23 mouse cellular contexts compared by ENCODE assay signal in the genomic region with DNA sequence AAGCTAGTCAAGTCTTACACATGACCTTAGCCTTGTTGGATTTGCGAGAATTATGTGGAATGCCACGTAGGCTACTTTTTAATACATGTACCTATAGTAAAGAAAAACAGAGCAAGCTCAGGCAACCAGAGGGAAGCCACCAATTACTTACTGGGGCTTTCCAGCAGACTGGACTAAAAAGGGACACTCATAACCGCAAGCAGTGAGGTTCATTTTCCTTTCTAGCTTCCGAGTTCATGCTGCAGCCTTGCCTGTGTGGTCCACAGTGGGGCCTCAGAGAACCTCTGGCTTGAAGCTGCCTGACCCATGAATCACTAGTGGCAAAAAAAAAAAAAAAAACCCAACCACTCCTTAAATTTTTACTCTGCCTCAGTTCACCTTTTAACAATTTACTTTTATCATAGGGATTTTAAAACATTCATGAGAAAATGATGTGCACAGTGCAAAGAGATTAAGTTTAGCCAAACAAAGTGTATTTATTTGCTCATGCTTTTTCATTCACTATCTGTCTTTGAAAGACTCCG.
DNase-seq lines count a peak whose midpoint lies in the region; ATAC-seq lines count a peak whose summit lies in the region.
"Had no signal": no experiment of that assay in that cellular context is flagged by ENCODE, and none has a peak within 500 bp of the region (broad histone marks: within the 10 kb centered on the region; RNA-seq: fewer than 3 reads in every experiment).

No protein-coding gene starts in this region.

- no peak overlapping the region for H3K4me3 ChIP-seq in midbrain, embryonic 11.5 days (ENCODE audit: low read depth, low read length)
- no peak overlapping the region for H3K4me3 ChIP-seq in midbrain, embryonic 14.5 days (replicated peaks; ENCODE audit: low read depth, low read length)
- H3K4me3 ChIP-seq: embryonic facial prominence, embryonic 13.5 days; embryonic facial prominence, embryonic 15.5 days; erythroblast, embryonic 14.5 days; forebrain, embryonic 10.5 days; forebrain, embryonic 12.5 days had no signal

- WGBS in midbrain, embryonic 11.5 days: 87% methylated on average over 5 of the region's 5 CpGs
- WGBS in midbrain, embryonic 14.5 days: 85% methylated on average over 5 of the region's 5 CpGs

- H3K4me1 ChIP-seq in midbrain, embryonic 11.5 days (ENCODE audit: control insufficient read depth, insufficient read depth, low read length): no peaks in the 10 kb centered on the region
- no peaks in the 10 kb centered on the region for H3K4me1 ChIP-seq in midbrain, embryonic 14.5 days (ENCODE audit: control insufficient read depth, insufficient read depth, low read length)
- H3K4me1 ChIP-seq: embryonic facial prominence, embryonic 13.5 days; embryonic facial prominence, embryonic 15.5 days; forebrain, embryonic 10.5 days; forebrain, embryonic 12.5 days had no signal

- H3K4me2 ChIP-seq in midbrain, embryonic 11.5 days: no peak overlapping the region
- no peak overlapping the region for H3K4me2 ChIP-seq in midbrain, embryonic 14.5 days (ENCODE audit: low read length)
- H3K4me2 ChIP-seq: embryonic facial prominence, embryonic 13.5 days; embryonic facial prominence, embryonic 15.5 days; forebrain, embryonic 12.5 days had no signal

- peak; percentile 64 for DNase-seq in midbrain, embryonic 11.5 days (ENCODE audit: low spot score, missing footprints)
- no peak for DNase-seq in midbrain, embryonic 14.5 days
- DNase-seq in 3T3-L1 (ENCODE audit: low read depth, low spot score): peak; percentile 65
- peak; percentile 11 for DNase-seq in NIH3T3 (ENCODE audit: low read depth)
- DNase-seq in adrenal gland, adult (ENCODE audit: inconsistent age in 2 of 2, low spot score in 1 of 2): no peak
- no peak for DNase-seq in cerebellum, adult 11-12 months
- DNase-seq: adrenal gland, adult 8-10 months; adrenal gland, postnatal 14 days; adrenal gland, postnatal 36 days; cerebellum, adult 18-20 months; cerebellum, adult 8-10 months; cerebellum, adult 9-11 months; cerebellum, postnatal 14 days; cerebellum, postnatal 36 days; embryo, embryonic 11 days had no signal

- no peaks in the 10 kb centered on the region for H3K9me3 ChIP-seq in midbrain, embryonic 11.5 days (ENCODE audit: control insufficient read depth, low read length)
- H3K9me3 ChIP-seq in midbrain, embryonic 14.5 days (ENCODE audit: control insufficient read depth, low read length): no peaks in the 10 kb centered on the region
- H3K9me3 ChIP-seq: embryonic facial prominence, embryonic 13.5 days; embryonic facial prominence, embryonic 15.5 days; forebrain, embryonic 10.5 days; forebrain, embryonic 12.5 days had no signal

- no peak overlapping the region for H3K9ac ChIP-seq in midbrain, embryonic 11.5 days (ENCODE audit: low read length)
- no peak overlapping the region for H3K9ac ChIP-seq in midbrain, embryonic 14.5 days (replicated peaks; ENCODE audit: low read length)
- H3K9ac ChIP-seq: embryonic facial prominence, embryonic 13.5 days; embryonic facial prominence, embryonic 15.5 days; forebrain, embryonic 12.5 days had no signal

- H3K27ac ChIP-seq in midbrain, embryonic 11.5 days (ENCODE audit: low read depth, low read length): no peak overlapping the region
- no peak overlapping the region for H3K27ac ChIP-seq in midbrain, embryonic 14.5 days (replicated peaks; ENCODE audit: low read depth, low read length)
- H3K27ac ChIP-seq: embryonic facial prominence, embryonic 13.5 days; embryonic facial prominence, embryonic 15.5 days; forebrain, embryonic 10.5 days; forebrain, embryonic 12.5 days had no signal

- H3K36me3 ChIP-seq in midbrain, embryonic 11.5 days (ENCODE audit: control insufficient read depth, insufficient read depth, low read length): no peaks in the 10 kb centered on the region
- H3K36me3 ChIP-seq in midbrain, embryonic 14.5 days (ENCODE audit: control insufficient read depth, insufficient read depth, low read length): no peaks in the 10 kb centered on the region
- H3K36me3 ChIP-seq: embryonic facial prominence, embryonic 13.5 days; embryonic facial prominence, embryonic 15.5 days; forebrain, embryonic 10.5 days; forebrain, embryonic 12.5 days; G1E had no signal

- no peaks in the 10 kb centered on the region for H3K27me3 ChIP-seq in midbrain, embryonic 11.5 days (ENCODE audit: control insufficient read depth, insufficient read depth, low read length)
- no peaks in the 10 kb centered on the region for H3K27me3 ChIP-seq in midbrain, embryonic 14.5 days (ENCODE audit: control insufficient read depth, insufficient read depth, low read length)
- H3K27me3 ChIP-seq: embryonic facial prominence, embryonic 13.5 days; embryonic facial prominence, embryonic 15.5 days; forebrain, embryonic 12.5 days had no signal

- no peak for ATAC-seq in midbrain, embryonic 11.5 days (ENCODE audit: low FRiP score)
- ATAC-seq in midbrain, embryonic 14.5 days (ENCODE audit: low FRiP score, low TSS enrichment): no peak
- ATAC-seq: forebrain, embryonic 14.5 days; forebrain, embryonic 16.5 days had no signal

Comparison
In these comparisons a context has a peak if more than half of its experiments do, and no peak if none do; other contexts are left out.
1. DNase-seq: peak in midbrain, embryonic 11.5 days (single experiment), 3T3-L1 (single experiment) and NIH3T3 (single experiment); none in midbrain, embryonic 14.5 days (single experiment), adrenal gland, adult (0 of 2) and cerebellum, adult 11-12 months (single experiment).